Mouse (Mus musculus): ENCODE data around the gene Gpc1. TPM values are rescaled to one million over a fixed set of nuclear protein-coding genes. Genes with fewer than 3 reads are reported as not detected.

The Gpc1 gene
- 10 to 100 TPM; 78.8 to 86.2 (median 83.5) TPM for total RNA-seq (2022)

- peak; percentile 80 to 86 for DNase-seq (ENCODE audit: low spot score in 2 of 2)
Observed at GRCm38 (mm10) chr1:92831188-92832001, at the start of gene Gpc1. Gene Gpc1 (plus strand): TSS chr1:92831645.

GRCm38 (mm10) chr1:92781862-92782261 lies 49.6 kb upstream of the Gpc1 start:
- peak in 1 of 2 experiments; percentile 15 for DNase-seq (ENCODE audit: low spot score in 2 of 2)

- DNase-seq (ENCODE audit: low spot score in 2 of 2), result no peak
Observed at GRCm38 (mm10) chr1:92782587-92782986, 48.9 kb upstream of the Gpc1 start.

GRCm38 (mm10) chr1:92787221-92787620 lies 44.2 kb upstream of the Gpc1 start:
- DNase-seq (ENCODE audit: low spot score in 2 of 2), result no peak

GRCm38 (mm10) chr1:92788049-92788448 lies 43.4 kb upstream of the Gpc1 start:
- DNase-seq (ENCODE audit: low spot score in 2 of 2), result no peak

- no peak for DNase-seq (ENCODE audit: low spot score in 2 of 2)
Observed at GRCm38 (mm10) chr1:92790628-92791027, 40.8 kb upstream of the Gpc1 start.

GRCm38 (mm10) chr1:92791070-92791831 lies 40.2 kb upstream of the Gpc1 start:
- no peak for DNase-seq (ENCODE audit: low spot score in 2 of 2)

- DNase-seq (ENCODE audit: low spot score in 2 of 2), result no peak
Observed at GRCm38 (mm10) chr1:92793781-92794180, 37.7 kb upstream of the Gpc1 start.

- no peak for DNase-seq (ENCODE audit: low spot score in 2 of 2)
Observed at GRCm38 (mm10) chr1:92798425-92798824, 33.0 kb upstream of the Gpc1 start.

- peak; percentile 10 to 47 for DNase-seq (ENCODE audit: low spot score in 2 of 2)
Observed at GRCm38 (mm10) chr1:92799653-92800052, 31.8 kb upstream of the Gpc1 start.

GRCm38 (mm10) chr1:92802362-92802761 lies 29.1 kb upstream of the Gpc1 start:
- no peak for DNase-seq (ENCODE audit: low spot score in 2 of 2)

GRCm38 (mm10) chr1:92803376-92803775 lies 28.1 kb upstream of the Gpc1 start:
- DNase-seq (ENCODE audit: low spot score in 2 of 2), result no peak

GRCm38 (mm10) chr1:92805181-92805580 lies 26.3 kb upstream of the Gpc1 start:
- no peak for DNase-seq (ENCODE audit: low spot score in 2 of 2)

GRCm38 (mm10) chr1:92805836-92806235 lies 25.6 kb upstream of the Gpc1 start:
- DNase-seq (ENCODE audit: low spot score in 2 of 2), result no peak

GRCm38 (mm10) chr1:92806720-92807119 lies 24.7 kb upstream of the Gpc1 start:
- no peak for DNase-seq (ENCODE audit: low spot score in 2 of 2)

GRCm38 (mm10) chr1:92809621-92810020 lies 21.8 kb upstream of the Gpc1 start:
- DNase-seq (ENCODE audit: low spot score in 2 of 2), result no peak

GRCm38 (mm10) chr1:92814319-92814718 lies 17.1 kb upstream of the Gpc1 start:
- DNase-seq (ENCODE audit: low spot score in 2 of 2), result no peak

- DNase-seq (ENCODE audit: low spot score in 2 of 2), result no peak
Observed at GRCm38 (mm10) chr1:92815100-92815499, 16.3 kb upstream of the Gpc1 start.

- DNase-seq (ENCODE audit: low spot score in 2 of 2), result no peak
Observed at GRCm38 (mm10) chr1:92815756-92816294, 15.6 kb upstream of the Gpc1 start.

- DNase-seq (ENCODE audit: low spot score in 2 of 2), result no peak
Observed at GRCm38 (mm10) chr1:92830626-92831187, 738 bp upstream of the Gpc1 start.

GRCm38 (mm10) chr1:92832011-92833010 lies 866 bp downstream of the Gpc1 start:
- no peak for DNase-seq (ENCODE audit: low spot score in 2 of 2)
